Mouse (Mus musculus) MEL (cell line): ENCODE measurements at regions not wholly inside any gene's neighbourhood (a gene's known extent, or its start where the extent isn't known, plus 50 kb on each side); places are given as distances from the start of the nearest gene placed in this dataset.

Experiments
- DNase-seq: peaks from one replicate; pipeline ENCODE4 v3.0.0; 2011; ENCODE audit warnings: low read depth, low spot score
- H3K27ac ChIP-seq: 2 replicates; pipeline ENCODE4 v1.5.1; 2012; ENCODE audit warnings: low read depth, mild to moderate bottlenecking, control low read depth, low read length, moderate library complexity; ENCODE audit not compliant: control insufficient read depth
- H3K27me3 ChIP-seq, 2 experiments: fragments of 150-350 bp in 1 of 2; sonication (generic) in 1 of 2; 2 replicates each; pipeline ENCODE4 v1.6.1; 2012; ENCODE audit warnings: low read length in 2 of 2, mild to moderate bottlenecking in 2 of 2, improper control_type of control experiment in 1 of 2, moderate library complexity in 1 of 2; ENCODE audit not compliant: insufficient read depth in 2 of 2, control insufficient read depth in 1 of 2
- H3K36me3 ChIP-seq, 2 experiments: 2 replicates each; pipeline ENCODE4 v1.6.1; 2012 to 2014; ENCODE audit warnings: low read length in 2 of 2, improper control_type of control experiment in 1 of 2, inconsistent platforms in 1 of 2, mild to moderate bottlenecking in 1 of 2; ENCODE audit not compliant: insufficient read depth in 2 of 2, control insufficient read depth in 1 of 2
- H3K4me1 ChIP-seq, 2 experiments: fragments of 150-350 bp in 1 of 2; sonication (generic) in 1 of 2; 2 replicates each; pipeline ENCODE4 v1.6.1; 2012; ENCODE audit warnings: low read length in 2 of 2, improper control_type of control experiment in 1 of 2, mild to moderate bottlenecking in 1 of 2; ENCODE audit not compliant: insufficient read depth in 2 of 2, control insufficient read depth in 1 of 2
- H3K4me3 ChIP-seq, 2 experiments: fragments of 150-350 bp in 1 of 2; sonication (generic) in 1 of 2; 2 replicates each; pipeline ENCODE4 v1.5.1; 2012; ENCODE audit warnings: low read depth in 2 of 2, low read length in 2 of 2, mild to moderate bottlenecking in 2 of 2, moderate library complexity in 2 of 2, control low read depth in 1 of 2, improper control_type of control experiment in 1 of 2; ENCODE audit not compliant: control insufficient read depth in 1 of 2, insufficient read depth in 1 of 2
- H3K79me2 ChIP-seq: 2 replicates; pipeline ENCODE4 v1.6.1; 2012; ENCODE audit warnings: mild to moderate bottlenecking, low read length, moderate library complexity; ENCODE audit not compliant: control insufficient read depth, poor library complexity, insufficient read depth
- H3K9ac ChIP-seq: 2 replicates; pipeline ENCODE4 v1.6.1; 2012; ENCODE audit warnings: low read depth, mild to moderate bottlenecking, control low read depth, low read length, moderate library complexity; ENCODE audit not compliant: control insufficient read depth, poor library complexity, severe bottlenecking
- H3K9me3 ChIP-seq: fragments of 150-350 bp; sonication (generic); replicated peaks from 2 replicates; pipeline ENCODE4 v1.6.1; 2012; ENCODE audit warnings: mild to moderate bottlenecking, low read length, improper control_type of control experiment, moderate library complexity; ENCODE audit not compliant: insufficient read depth
- EP300 ChIP-seq, 2 experiments: IDR thresholded peaks; 2 replicates each; pipeline ENCODE4 v1.6.1; 2011; ENCODE audit warnings: improper control_type of control experiment in 2 of 2, low read length in 2 of 2, low read depth in 1 of 2, mild to moderate bottlenecking in 1 of 2
- KAT2A ChIP-seq: conservative IDR thresholded peaks from 2 replicates; pipeline ENCODE4 v1.6.1; 2012; ENCODE audit warnings: low read depth, low read length, improper control_type of control experiment, inconsistent platforms
- MAFK ChIP-seq: IDR thresholded peaks from 2 replicates; pipeline ENCODE4 v1.6.1; 2011; ENCODE audit warnings: low read depth, mild to moderate bottlenecking, low read length, improper control_type of control experiment, borderline replicate concordance
- MAX ChIP-seq: IDR thresholded peaks from 2 replicates; pipeline ENCODE4 v1.6.1; 2011; ENCODE audit warnings: low read length, improper control_type of control experiment
- MAZ ChIP-seq: IDR thresholded peaks from 2 replicates; pipeline ENCODE4 v1.6.1; 2012; ENCODE audit warnings: low read depth, mild to moderate bottlenecking, inconsistent platforms, low read length, improper control_type of control experiment
- MXI1 ChIP-seq: IDR thresholded peaks from 2 replicates; pipeline ENCODE4 v1.6.1; 2011; ENCODE audit warnings: mild to moderate bottlenecking, low read depth, low read length, improper control_type of control experiment
- MYC ChIP-seq: IDR thresholded peaks from 2 replicates; pipeline ENCODE4 v1.6.1; 2011; ENCODE audit warnings: low read depth, mild to moderate bottlenecking, low read length, improper control_type of control experiment, moderate library complexity
- NELFE ChIP-seq: IDR thresholded peaks from 2 replicates; pipeline ENCODE4 v1.6.1; 2011; ENCODE audit warnings: low read depth, low read length, improper control_type of control experiment
- NRF1 ChIP-seq: IDR thresholded peaks from 2 replicates; pipeline ENCODE4 v1.6.1; 2014; ENCODE audit warnings: low read depth, mild to moderate bottlenecking, inconsistent platforms, low read length, improper control_type of control experiment, moderate library complexity; ENCODE audit not compliant: poor library complexity, insufficient read depth, severe bottlenecking
- POLR2A ChIP-seq, 2 experiments: IDR thresholded peaks; 2 replicates each; pipeline ENCODE4 v1.6.1; 2011 to 2012; ENCODE audit warnings: low read length in 2 of 2, mild to moderate bottlenecking in 2 of 2, control low read depth in 1 of 2, improper control_type of control experiment in 1 of 2, low read depth in 1 of 2, moderate library complexity in 1 of 2; ENCODE audit not compliant: control insufficient read depth in 1 of 2, insufficient read depth in 1 of 2, poor library complexity in 1 of 2
- POLR2AphosphoS2 ChIP-seq: IDR thresholded peaks from 2 replicates; pipeline ENCODE4 v1.6.1; 2011; ENCODE audit warnings: low read length, improper control_type of control experiment
- RAD21 ChIP-seq: IDR thresholded peaks from 2 replicates; pipeline ENCODE4 v1.6.1; 2011; ENCODE audit warnings: mild to moderate bottlenecking, low read depth, low read length, improper control_type of control experiment
- SIN3A ChIP-seq: IDR thresholded peaks from 2 replicates; pipeline ENCODE4 v1.6.1; 2012; ENCODE audit warnings: low read length, improper control_type of control experiment, inconsistent platforms
- SMC3 ChIP-seq: IDR thresholded peaks from 2 replicates; pipeline ENCODE4 v1.6.1; 2011; ENCODE audit warnings: low read depth, low read length, improper control_type of control experiment
- TAL1 ChIP-seq: IDR thresholded peaks from 2 replicates; pipeline ENCODE4 v1.6.1; 2012; ENCODE audit warnings: mild to moderate bottlenecking, inconsistent platforms, low read length, moderate library complexity, mixed read lengths
- TBP ChIP-seq: IDR thresholded peaks from 2 replicates; pipeline ENCODE4 v1.8.0; 2011; ENCODE audit warnings: low read depth, low read length, improper control_type of control experiment
- TCF12 ChIP-seq: IDR thresholded peaks from 2 replicates; pipeline ENCODE4 v1.6.1; 2014; ENCODE audit warnings: low read depth, mild to moderate bottlenecking, inconsistent platforms, low read length, improper control_type of control experiment, moderate library complexity
- UBTF ChIP-seq: IDR thresholded peaks from 2 replicates; pipeline ENCODE4 v1.6.1; 2012; ENCODE audit warnings: low read depth, mild to moderate bottlenecking, inconsistent platforms, low read length, improper control_type of control experiment, moderate library complexity, borderline replicate concordance; ENCODE audit not compliant: insufficient read depth
- USF2 ChIP-seq, 2 experiments: IDR thresholded peaks; 2 replicates each; pipeline ENCODE4 v1.6.1; 2011 to 2012; ENCODE audit warnings: improper control_type of control experiment in 2 of 2, low read length in 2 of 2, borderline replicate concordance in 1 of 2, inconsistent platforms in 1 of 2, low read depth in 1 of 2, mild to moderate bottlenecking in 1 of 2; ENCODE audit not compliant: insufficient read depth in 1 of 2
- ZKSCAN1 ChIP-seq: IDR thresholded peaks from 2 replicates; pipeline ENCODE4 v1.6.1; 2012; ENCODE audit warnings: low read depth, mild to moderate bottlenecking, inconsistent platforms, low read length, improper control_type of control experiment, moderate library complexity
- ZMIZ1 ChIP-seq: IDR thresholded peaks from 2 replicates; pipeline ENCODE4 v1.6.1; 2012; ENCODE audit warnings: low read depth, mild to moderate bottlenecking, inconsistent platforms, low read length, improper control_type of control experiment, moderate library complexity
- ZNF384 ChIP-seq: IDR thresholded peaks from 2 replicates; pipeline ENCODE4 v1.6.1; 2012; ENCODE audit warnings: low read depth, mild to moderate bottlenecking, inconsistent platforms, low read length, improper control_type of control experiment

- H3K27ac ChIP-seq = no peak overlapping the region
- no peaks in the 10 kb centered on the region for H3K27me3 ChIP-seq
- no peaks in the 10 kb centered on the region for H3K4me1 ChIP-seq
- H3K9ac ChIP-seq = no peak overlapping the region
- no peak for TF ChIP-seq NRF1
- TF ChIP-seq SIN3A = no peak
- TF ChIP-seq POLR2A (IDR thresholded peaks at IDR 0.05; ENCODE audit: control insufficient read depth in 1 of 2, insufficient read depth in 1 of 2, low read depth in 1 of 2, low read length in 2 of 2, poor library complexity in 1 of 2) = no peak
- TF ChIP-seq ZNF384 = no peak
- TF ChIP-seq MYC = no peak
- no peak for TF ChIP-seq ZMIZ1
- TF ChIP-seq MAFK = no peak
- TF ChIP-seq TCF12 = no peak
- no peak for TF ChIP-seq TAL1
- TF ChIP-seq MXI1 = no peak
- no peak for TF ChIP-seq UBTF
- TF ChIP-seq KAT2A = no peak
- TF ChIP-seq USF2 (IDR thresholded peaks at IDR 0.05; ENCODE audit: borderline replicate concordance in 1 of 2, insufficient read depth in 1 of 2, low read depth in 1 of 2, low read length in 2 of 2) = no peak
- no peak for TF ChIP-seq SMC3
- no peak for TF ChIP-seq ZKSCAN1
- no peak for TF ChIP-seq EP300 (IDR thresholded peaks at IDR 0.05; ENCODE audit: low read depth in 1 of 2, low read length in 2 of 2)
- TF ChIP-seq TBP = no peak
- no peak for TF ChIP-seq NELFE
- no peaks in the 10 kb centered on the region for H3K36me3 ChIP-seq
- no peak for DNase-seq
- H3K79me2 ChIP-seq = no peaks in the 10 kb centered on the region
- no peaks in the 10 kb centered on the region for H3K9me3 ChIP-seq
- H3K4me3 ChIP-seq = no peak overlapping the region
Measured at GRCm38 (mm10) chr14:100357131-100357530, 72.7 kb upstream of the Klf12 start.

- Histone ChIP-seq H3K36me3 (no peaks in the 10 kb centered on the region), H3K79me2 (no peaks in the 10 kb centered on the region), H3K9ac (no peak overlapping the region), H3K27me3 (no peaks in the 10 kb centered on the region), H3K4me1 (no peaks in the 10 kb centered on the region), H3K4me3 (no peak overlapping the region), H3K9me3 (no peaks in the 10 kb centered on the region), H3K27ac (no peak overlapping the region)
- no peak for DNase-seq
- TF ChIP-seq RAD21 = no peak
- TF ChIP-seq SMC3 = no peak
- TF ChIP-seq NELFE = no peak
- no peak for TF ChIP-seq MAZ
- no peak for TF ChIP-seq ZNF384
- no peak for TF ChIP-seq POLR2AphosphoS2
- TF ChIP-seq TAL1 = no peak
- TF ChIP-seq MAX = no peak
Measured at GRCm38 (mm10) chr14:100353508-100353907, 69.0 kb upstream of the Klf12 start.
